Mouse (Mus musculus): ENCODE measurements around the gene 1700001C19Rik. TPM values are rescaled to one million over a fixed set of nuclear protein-coding genes. Genes with fewer than 3 reads are reported as not detected.
A peak's percentile ranks its signal among the peaks of the same experiment; 100 is the strongest.
"Not testable (repeated sequence)": the region's sequence is repeated elsewhere in the genome, so short reads cannot be mapped to it uniquely, and the experiment has no call there.

The 1700001C19Rik gene
- total and polyA plus RNA-seq, 2 experiments from 2014 or later: 0.14 to 0.35 TPM

DNA sequence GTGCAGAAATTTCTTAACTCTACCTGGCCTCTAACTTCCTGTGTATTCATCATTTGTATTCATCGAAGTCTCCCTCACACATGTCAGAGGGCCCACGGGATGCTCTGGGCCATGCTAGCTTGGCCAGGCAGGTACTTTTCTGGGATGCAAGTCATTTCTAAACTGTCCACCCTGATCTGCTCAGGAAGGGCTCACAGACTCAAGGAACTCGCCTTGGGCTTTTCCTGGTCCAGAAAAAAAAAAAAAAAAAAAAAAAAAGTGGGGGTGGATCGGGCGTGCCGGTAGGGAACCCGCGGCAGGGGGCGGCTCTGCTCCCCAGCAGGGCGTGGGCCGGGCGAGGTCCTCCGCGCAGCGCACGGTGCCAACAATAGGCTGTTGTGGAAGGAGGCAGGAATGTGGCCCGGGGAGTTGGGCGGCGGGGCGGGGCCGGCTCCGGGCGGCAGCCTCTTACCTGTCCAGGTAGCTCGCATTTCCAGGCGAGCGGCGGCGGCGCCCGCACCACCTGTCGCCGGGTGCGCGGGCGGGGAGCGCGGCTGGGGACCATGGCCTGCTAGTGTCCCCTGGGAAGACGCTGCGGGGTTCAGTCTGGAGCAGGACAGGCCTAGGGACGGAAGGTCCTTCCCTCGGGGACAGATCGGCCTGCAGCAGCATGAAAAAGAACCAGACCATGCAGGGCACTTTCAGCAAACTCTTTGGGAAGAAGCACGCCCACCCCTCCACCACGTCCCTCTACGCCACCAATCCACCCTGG is 845 bp downstream of the 1700001C19Rik start, which contains the start of gene AI661453:
Gene AI661453, plus strand, starts transcription at position 460 of the 751 bp plus-strand sequence.
- H3K36me3 ChIP-seq (ENCODE audit: insufficient read depth): no peaks in the 10 kb centered on the region
- WGBS: 1% methylated on average over 44 of the region's 45 CpGs
- no peaks in the 10 kb centered on the region for H3K9me3 ChIP-seq (ENCODE audit: low read length)
- H3K27me3 ChIP-seq (ENCODE audit: insufficient read depth, low read length): peaks cover 22% of the 10 kb centered on the region
- H3K4me3 ChIP-seq (ENCODE audit: low read depth, low read length): peak within 1 kb of the TSS; percentile 37
- no peaks in the 10 kb centered on the region for H3K4me1 ChIP-seq (ENCODE audit: insufficient read depth)
- ATAC-seq: no peak
- H3K27ac ChIP-seq (ENCODE audit: low read depth, low read length): no peak within 1 kb of the TSS
- no peak for DNase-seq
- H3K4me2 ChIP-seq (ENCODE audit: low read depth): peak within 1 kb of the TSS; percentile 71
- H3K9ac ChIP-seq: peak within 1 kb of the TSS; percentile 22; the same call in 1 of the 2 replicates
- TF ChIP-seq CTCF (IDR thresholded peaks at IDR 0.05; ENCODE audit: low read depth): no peak

DNA sequence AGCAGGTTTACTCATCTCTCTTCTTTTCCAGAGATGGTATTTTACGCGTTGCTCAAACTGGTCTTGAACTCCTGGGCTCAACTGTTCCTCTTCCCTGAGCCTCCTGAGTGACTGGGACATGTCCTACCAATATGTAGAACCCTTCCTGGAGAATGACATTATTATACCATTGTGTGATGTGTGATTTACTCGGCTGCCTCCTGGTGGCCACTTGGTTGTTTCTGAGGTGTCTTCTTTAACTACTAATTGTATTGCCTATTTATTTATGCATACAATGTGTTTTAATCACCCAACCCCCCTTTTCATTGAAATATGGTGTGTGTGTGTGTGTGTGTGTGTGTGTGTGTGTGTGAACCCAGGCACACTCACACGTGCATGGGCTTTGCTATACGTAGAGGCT is 6.4 kb downstream of the 1700001C19Rik start:
- Histone ChIP-seq H3K36me3 (ENCODE audit: insufficient read depth) (no peaks in the 10 kb centered on the region), H3K9me3 (ENCODE audit: low read length) (no peaks in the 10 kb centered on the region), H3K4me3 (ENCODE audit: low read depth, low read length) (no peak overlapping the region), H3K4me2 (ENCODE audit: low read depth) (no peak overlapping the region), H3K27ac (ENCODE audit: low read depth, low read length) (no peak overlapping the region), H3K9ac (no peak overlapping the region), H3K4me1 (ENCODE audit: insufficient read depth) (no peaks in the 10 kb centered on the region), H3K27me3 (ENCODE audit: insufficient read depth, low read length) (peaks cover 1% of the 10 kb centered on the region; the same call in 1 of the 2 replicates)
- ATAC-seq (no peak), DNase-seq (no peak)
- TF ChIP-seq CTCF (IDR thresholded peaks at IDR 0.05; ENCODE audit: low read depth): peak; percentile 39
- 74% methylated on average over 5 of the region's 5 CpGs for WGBS

DNA sequence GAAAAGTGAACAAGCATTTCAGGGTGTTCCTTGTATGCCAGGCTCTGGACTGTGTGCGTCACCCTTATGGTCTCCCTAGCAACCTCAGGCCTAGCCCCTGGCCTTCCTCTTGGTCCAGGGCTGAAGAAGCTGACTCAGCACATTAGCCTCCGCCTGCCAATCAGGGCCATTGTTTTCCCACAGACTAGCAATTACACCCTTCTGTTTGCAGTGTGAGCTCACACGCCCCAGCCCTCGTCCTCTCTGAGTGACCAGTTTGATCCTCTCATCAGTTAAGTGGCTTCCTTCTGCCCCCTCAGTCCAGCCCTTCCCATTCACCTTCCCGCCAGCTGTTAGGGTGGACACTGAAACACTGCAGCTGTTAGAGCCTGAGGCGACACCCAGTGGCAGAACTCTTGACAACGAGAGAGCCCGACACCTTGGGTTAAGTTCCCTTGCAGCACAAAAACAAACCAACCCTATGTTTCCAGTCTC is 8.3 kb downstream of the 1700001C19Rik start:
- no peak overlapping the region for H3K9ac ChIP-seq
- no peak overlapping the region for H3K27ac ChIP-seq (ENCODE audit: low read depth, low read length)
- no peaks in the 10 kb centered on the region; the same call in 1 of the 2 replicates for H3K27me3 ChIP-seq (ENCODE audit: insufficient read depth, low read length)
- no peak overlapping the region for H3K4me2 ChIP-seq (ENCODE audit: low read depth)
- no peaks in the 10 kb centered on the region for H3K36me3 ChIP-seq (ENCODE audit: insufficient read depth)
- peak; percentile 54 for TF ChIP-seq CTCF (IDR thresholded peaks at IDR 0.05; ENCODE audit: low read depth)
- DNase-seq: peak; percentile 19
- no peaks in the 10 kb centered on the region for H3K9me3 ChIP-seq (ENCODE audit: low read length)
- H3K4me1 ChIP-seq (ENCODE audit: insufficient read depth): no peaks in the 10 kb centered on the region
- WGBS: 4% methylated on average over 8 of the region's 8 CpGs
- peak; percentile 66 for ATAC-seq
- H3K4me3 ChIP-seq (ENCODE audit: low read depth, low read length): no peak overlapping the region

DNA sequence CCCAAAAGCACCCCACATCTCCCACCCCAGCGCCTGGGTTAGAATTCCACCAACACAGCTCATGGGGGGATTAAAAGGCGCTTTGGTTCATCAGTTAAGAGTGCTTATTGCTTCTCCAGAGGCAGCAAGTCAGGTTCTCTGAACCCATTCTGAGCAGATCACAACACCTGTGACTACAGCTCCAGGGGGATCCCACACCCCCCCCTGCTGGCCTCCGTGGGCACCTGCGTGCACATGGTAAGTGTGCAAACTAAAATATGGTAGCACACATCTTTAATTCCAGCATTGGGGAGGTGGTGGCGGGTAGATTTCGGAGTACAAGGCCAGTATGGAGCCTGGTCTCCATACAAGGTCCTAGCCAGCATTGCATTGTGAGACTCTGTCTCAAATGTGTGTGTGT is 9.9 kb downstream of the 1700001C19Rik start:
- H3K9me3 ChIP-seq (ENCODE audit: low read length): no peaks in the 10 kb centered on the region
- WGBS: 78% methylated on average over 6 of the region's 6 CpGs
- TF ChIP-seq CTCF (IDR thresholded peaks at IDR 0.05; ENCODE audit: low read depth): peak; percentile 26; the same call in 1 of the 2 replicates
- no peaks in the 10 kb centered on the region; the same call in 1 of the 2 replicates for H3K27me3 ChIP-seq (ENCODE audit: insufficient read depth, low read length)
- no peak overlapping the region for H3K27ac ChIP-seq (ENCODE audit: low read depth, low read length)
- no peak overlapping the region for H3K9ac ChIP-seq
- no peaks in the 10 kb centered on the region for H3K4me1 ChIP-seq (ENCODE audit: insufficient read depth)
- H3K4me3 ChIP-seq (ENCODE audit: low read depth, low read length): no peak overlapping the region
- DNase-seq: no peak
- ATAC-seq: no peak
- H3K4me2 ChIP-seq (ENCODE audit: low read depth): no peak overlapping the region
- H3K36me3 ChIP-seq (ENCODE audit: insufficient read depth): no peaks in the 10 kb centered on the region

DNA sequence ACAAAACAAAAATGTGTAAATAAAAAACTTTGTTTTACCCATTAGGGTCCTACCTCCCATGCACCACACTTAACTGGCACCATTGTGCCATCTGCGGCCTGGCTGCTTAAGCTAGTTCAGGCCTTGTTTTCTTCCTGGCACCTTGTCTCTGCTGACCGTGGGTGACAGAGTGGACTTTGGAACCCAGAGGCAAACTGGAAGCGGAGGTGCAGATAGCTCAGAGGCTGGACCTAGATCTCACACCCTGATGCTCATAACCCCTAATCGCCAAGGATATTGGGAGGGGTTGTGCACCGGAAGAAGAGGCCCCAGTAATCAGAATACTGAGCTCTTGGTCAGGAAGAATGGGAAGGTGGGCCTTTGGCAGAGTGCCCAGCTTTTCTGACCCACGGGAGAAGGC is 13.0 kb downstream of the 1700001C19Rik start:
- Histone ChIP-seq H3K4me2 (ENCODE audit: low read depth) (no peak overlapping the region), H3K27me3 (ENCODE audit: insufficient read depth, low read length) (no peaks in the 10 kb centered on the region), H3K4me1 (ENCODE audit: insufficient read depth) (no peaks in the 10 kb centered on the region), H3K9me3 (ENCODE audit: low read length) (no peaks in the 10 kb centered on the region), H3K9ac (no peak overlapping the region), H3K4me3 (ENCODE audit: low read depth, low read length) (no peak overlapping the region), H3K27ac (ENCODE audit: low read depth, low read length) (no peak overlapping the region), H3K36me3 (ENCODE audit: insufficient read depth) (no peaks in the 10 kb centered on the region)
- DNase-seq (no peak), ATAC-seq (no peak)
- 64% methylated on average over 6 of the region's 6 CpGs for WGBS
- no peak for TF ChIP-seq CTCF (IDR thresholded peaks at IDR 0.05; ENCODE audit: low read depth)

DNA sequence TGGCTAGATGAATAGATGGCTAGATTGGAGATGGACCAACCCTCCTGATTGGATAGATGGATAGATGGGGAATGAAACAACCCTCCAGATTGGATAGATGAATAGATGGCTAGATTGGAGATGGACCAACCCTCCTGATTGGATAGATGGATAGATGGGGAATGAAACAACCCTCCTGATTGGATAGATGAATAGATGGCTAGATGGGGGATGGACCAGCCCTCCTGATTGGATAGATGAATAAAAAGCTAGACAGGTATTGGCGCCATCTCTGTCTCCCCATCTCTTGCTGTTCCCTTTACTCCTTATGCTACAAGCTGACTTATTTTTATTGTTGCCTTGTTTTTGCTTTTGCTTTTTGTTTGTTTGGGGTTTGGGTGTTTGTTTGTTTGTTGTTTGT is 14.6 kb downstream of the 1700001C19Rik start:
- 93% methylated on average over 1 of the region's 1 CpGs for WGBS
- not testable (repeated sequence) for H3K4me3 ChIP-seq (ENCODE audit: low read depth, low read length); H3K36me3 ChIP-seq (ENCODE audit: insufficient read depth); H3K4me2 ChIP-seq (ENCODE audit: low read depth); ATAC-seq; H3K9me3 ChIP-seq (ENCODE audit: low read length); H3K27ac ChIP-seq (ENCODE audit: low read depth, low read length); H3K9ac ChIP-seq; H3K27me3 ChIP-seq (ENCODE audit: insufficient read depth, low read length); DNase-seq; H3K4me1 ChIP-seq (ENCODE audit: insufficient read depth)

DNA sequence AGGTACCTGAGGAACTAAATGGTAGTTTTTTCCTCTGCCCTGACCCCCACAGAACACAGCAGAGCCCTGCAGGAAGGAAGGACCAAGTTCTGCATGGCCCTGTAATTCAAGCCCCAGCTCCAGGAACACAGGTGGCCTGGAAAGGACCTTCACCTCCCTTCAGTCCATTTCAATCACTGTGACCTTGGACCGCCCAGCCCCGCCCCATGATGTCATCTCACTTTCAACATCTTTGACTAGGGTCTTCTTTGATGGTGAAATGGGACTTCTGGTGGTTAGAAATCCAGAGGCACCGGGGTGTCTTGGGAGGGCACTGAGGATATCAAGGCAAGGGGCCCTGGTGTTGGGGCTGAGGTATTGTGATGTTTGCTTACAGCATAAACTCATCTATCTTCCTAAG is 15.6 kb downstream of the 1700001C19Rik start:
- Histone ChIP-seq H3K36me3 (ENCODE audit: insufficient read depth) (no peaks in the 10 kb centered on the region), H3K4me3 (ENCODE audit: low read depth, low read length) (no peak overlapping the region), H3K4me2 (ENCODE audit: low read depth) (no peak overlapping the region), H3K4me1 (ENCODE audit: insufficient read depth) (no peaks in the 10 kb centered on the region), H3K27me3 (ENCODE audit: insufficient read depth, low read length) (no peaks in the 10 kb centered on the region), H3K9me3 (ENCODE audit: low read length) (no peaks in the 10 kb centered on the region), H3K27ac (ENCODE audit: low read depth, low read length) (no peak overlapping the region), H3K9ac (no peak overlapping the region)
- ATAC-seq (no peak), DNase-seq (no peak)
- WGBS: 89% methylated on average over 3 of the region's 3 CpGs
- no peak for TF ChIP-seq CTCF (IDR thresholded peaks at IDR 0.05; ENCODE audit: low read depth)

All from forebrain, postnatal 0 days (tissue).